Mouse (Mus musculus): ENCODE data around the gene AC124502.3. TPM values are rescaled to one million over a fixed set of nuclear protein-coding genes. Genes with fewer than 3 reads are reported as not detected.
A peak's percentile ranks its signal among the peaks of the same experiment; 100 is the strongest.

The AC124502.3 gene
- polyA plus RNA-seq, 1 experiment = 2.8 TPM

DNA sequence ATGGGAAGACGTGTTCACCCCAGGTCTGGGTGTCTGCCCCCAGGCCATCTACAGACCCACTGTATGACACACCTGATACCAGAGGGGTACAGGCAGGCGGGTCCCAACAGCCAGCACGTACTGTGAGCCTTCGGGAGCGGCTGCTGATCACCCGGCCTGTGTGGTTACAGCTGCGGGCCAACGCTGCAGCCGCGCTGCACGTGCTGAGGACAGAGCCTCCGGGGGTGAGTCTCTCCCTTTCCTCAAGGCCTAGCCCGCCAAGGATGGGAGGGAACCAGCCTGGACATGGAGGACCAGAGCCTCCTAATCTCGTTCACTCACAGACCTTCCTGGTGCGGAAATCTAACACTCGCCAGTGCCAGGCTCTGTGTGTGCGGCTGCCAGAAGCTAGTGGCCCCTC lies 12.3 kb downstream of the AC124502.3 start:
- TF ChIP-seq CTCF (IDR thresholded peaks at IDR 0.05; ENCODE audit: borderline replicate concordance, extremely low read depth, insufficient read depth, insufficient read length) = no peak
- no peak for TF ChIP-seq POLR2A (IDR thresholded peaks at IDR 0.05; ENCODE audit: borderline replicate concordance, extremely low read depth, insufficient read depth, insufficient read length, poor library complexity, severe bottlenecking)
- DNase-seq (ENCODE audit: low read depth) = no peak

DNA sequence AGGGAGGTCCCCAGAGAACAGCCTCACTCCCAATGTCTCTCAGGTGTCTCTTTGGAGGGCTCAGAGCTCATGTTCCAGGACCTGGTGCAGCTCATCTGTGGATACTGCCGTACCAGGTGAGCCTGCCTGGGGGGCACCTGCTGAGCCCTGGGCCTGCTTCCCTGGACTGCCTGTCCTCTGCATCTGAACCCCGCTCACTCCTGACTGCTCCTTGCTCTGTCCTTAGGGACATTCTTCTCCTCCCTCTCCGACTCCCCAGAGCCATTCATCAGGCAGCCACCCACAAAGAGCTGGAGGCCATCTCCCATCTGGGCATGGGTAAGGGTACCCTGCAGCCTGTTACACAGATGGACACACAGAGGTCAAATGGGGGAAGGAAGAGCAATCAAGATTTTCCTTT lies 12.8 kb downstream of the AC124502.3 start:
- no peak for DNase-seq (ENCODE audit: low read depth)
- TF ChIP-seq CTCF (IDR thresholded peaks at IDR 0.05; ENCODE audit: borderline replicate concordance, extremely low read depth, insufficient read depth, insufficient read length) = no peak
- no peak for TF ChIP-seq POLR2A (IDR thresholded peaks at IDR 0.05; ENCODE audit: borderline replicate concordance, extremely low read depth, insufficient read depth, insufficient read length, poor library complexity, severe bottlenecking)

DNA sequence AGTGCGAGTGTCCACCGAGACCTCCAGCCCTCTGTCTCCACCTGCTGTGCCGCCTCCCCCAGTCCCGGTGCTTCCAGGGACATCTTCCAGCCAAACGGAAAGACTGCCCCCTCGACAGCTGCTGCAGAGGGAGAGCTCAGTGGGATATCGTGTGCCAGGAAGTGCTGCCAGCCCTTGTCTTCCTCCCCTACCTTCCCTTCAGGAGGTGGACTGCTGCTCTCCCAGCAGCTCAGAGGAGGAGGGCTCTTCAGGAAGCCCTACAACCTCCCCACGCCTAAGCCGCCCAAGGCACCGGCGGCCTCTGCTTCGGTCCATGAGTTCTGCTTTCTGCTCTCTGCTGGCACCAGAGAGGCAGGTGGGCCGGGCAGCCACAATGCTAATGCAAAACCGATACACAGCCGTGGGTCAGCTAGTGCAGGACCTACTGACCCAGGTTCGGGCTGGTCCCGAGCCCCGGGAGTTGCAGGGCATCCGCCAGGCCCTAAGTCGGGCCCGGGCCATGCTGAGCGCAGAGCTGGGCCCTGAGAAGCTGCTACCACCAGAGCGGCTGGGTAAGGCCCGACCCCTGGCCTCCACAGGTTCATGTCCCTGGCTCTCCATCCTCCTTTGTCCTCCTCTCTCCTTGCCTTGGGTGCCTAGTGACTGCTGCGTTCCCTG lies 13.6 kb downstream of the AC124502.3 start:
- no peak for TF ChIP-seq POLR2A (IDR thresholded peaks at IDR 0.05; ENCODE audit: borderline replicate concordance, extremely low read depth, insufficient read depth, insufficient read length, poor library complexity, severe bottlenecking)
- TF ChIP-seq CTCF (IDR thresholded peaks at IDR 0.05; ENCODE audit: borderline replicate concordance, extremely low read depth, insufficient read depth, insufficient read length) = no peak
- no peak for DNase-seq (ENCODE audit: low read depth)

DNA sequence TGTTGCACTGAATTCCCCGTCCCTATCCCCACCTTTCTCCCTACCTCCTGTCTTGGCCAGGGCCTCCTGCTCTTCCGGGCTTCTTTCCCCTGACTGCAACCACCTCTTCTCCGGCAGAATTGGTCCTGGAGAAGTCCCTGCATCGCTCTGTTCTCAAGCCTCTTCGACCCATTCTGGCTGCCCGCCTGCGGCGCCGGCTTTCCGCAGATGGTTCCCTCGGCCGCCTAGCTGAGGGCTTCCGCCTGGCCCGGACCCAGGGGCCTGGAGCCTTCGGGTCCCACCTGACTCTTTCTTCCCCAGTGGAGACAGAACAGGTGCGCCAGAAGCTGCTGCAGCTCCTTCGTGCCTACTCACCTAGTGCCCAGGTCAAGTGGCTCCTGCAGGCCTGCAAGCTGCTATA lies 14.2 kb downstream of the AC124502.3 start:
- DNase-seq (ENCODE audit: low read depth) = no peak
- no peak for TF ChIP-seq CTCF (IDR thresholded peaks at IDR 0.05; ENCODE audit: borderline replicate concordance, extremely low read depth, insufficient read depth, insufficient read length)

DNA sequence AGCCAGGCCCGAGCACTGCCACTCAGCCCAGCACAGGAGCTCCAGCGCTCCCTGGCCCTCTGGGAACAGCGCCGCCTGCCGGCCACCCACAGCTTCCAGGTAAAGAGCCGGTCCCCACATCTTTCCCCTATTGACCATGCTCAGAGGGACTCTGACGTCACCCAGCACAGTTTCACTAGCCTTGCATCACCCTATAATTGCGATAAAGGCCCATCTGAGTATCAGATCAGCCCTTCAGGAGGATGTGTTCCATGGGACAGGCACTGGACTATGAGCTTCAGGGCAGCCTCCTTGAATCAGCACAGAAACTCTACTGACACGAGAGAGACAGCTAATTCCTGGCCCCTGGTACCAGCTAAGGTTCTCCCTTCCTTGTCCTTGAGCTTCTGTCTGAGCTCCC lies 15.2 kb downstream of the AC124502.3 start:
- peak; percentile 34 for DNase-seq (ENCODE audit: low read depth)
- TF ChIP-seq POLR2A (IDR thresholded peaks at IDR 0.05; ENCODE audit: borderline replicate concordance, extremely low read depth, insufficient read depth, insufficient read length, poor library complexity, severe bottlenecking) (no peak), CTCF (IDR thresholded peaks at IDR 0.05; ENCODE audit: borderline replicate concordance, extremely low read depth, insufficient read depth, insufficient read length) (peak; percentile 80)

DNA sequence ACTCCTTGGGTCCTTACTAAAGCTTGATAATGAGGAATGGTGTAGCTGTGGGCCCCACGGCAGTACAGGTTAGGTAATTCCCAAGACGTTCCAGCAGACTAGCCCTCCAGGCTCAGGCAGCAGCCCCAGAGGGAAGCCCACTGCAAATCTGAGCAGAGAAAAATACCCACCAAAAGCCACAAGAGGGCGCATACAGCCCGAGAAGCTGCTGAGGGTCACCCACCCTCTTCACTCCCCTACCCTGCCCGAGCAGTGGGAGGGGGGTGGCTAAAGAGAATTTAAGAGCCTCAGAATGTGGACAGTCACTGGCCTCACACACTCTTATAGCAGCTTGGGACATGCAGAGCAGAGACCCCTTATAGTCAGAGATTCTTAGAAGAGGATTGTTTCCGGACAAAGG lies 17.6 kb downstream of the AC124502.3 start:
- DNase-seq (ENCODE audit: low read depth) = peak; percentile 77
- peak; percentile 93 for TF ChIP-seq CTCF (IDR thresholded peaks at IDR 0.05; ENCODE audit: borderline replicate concordance, extremely low read depth, insufficient read depth, insufficient read length)
- no peak for TF ChIP-seq POLR2A (IDR thresholded peaks at IDR 0.05; ENCODE audit: borderline replicate concordance, extremely low read depth, insufficient read depth, insufficient read length, poor library complexity, severe bottlenecking)

DNA sequence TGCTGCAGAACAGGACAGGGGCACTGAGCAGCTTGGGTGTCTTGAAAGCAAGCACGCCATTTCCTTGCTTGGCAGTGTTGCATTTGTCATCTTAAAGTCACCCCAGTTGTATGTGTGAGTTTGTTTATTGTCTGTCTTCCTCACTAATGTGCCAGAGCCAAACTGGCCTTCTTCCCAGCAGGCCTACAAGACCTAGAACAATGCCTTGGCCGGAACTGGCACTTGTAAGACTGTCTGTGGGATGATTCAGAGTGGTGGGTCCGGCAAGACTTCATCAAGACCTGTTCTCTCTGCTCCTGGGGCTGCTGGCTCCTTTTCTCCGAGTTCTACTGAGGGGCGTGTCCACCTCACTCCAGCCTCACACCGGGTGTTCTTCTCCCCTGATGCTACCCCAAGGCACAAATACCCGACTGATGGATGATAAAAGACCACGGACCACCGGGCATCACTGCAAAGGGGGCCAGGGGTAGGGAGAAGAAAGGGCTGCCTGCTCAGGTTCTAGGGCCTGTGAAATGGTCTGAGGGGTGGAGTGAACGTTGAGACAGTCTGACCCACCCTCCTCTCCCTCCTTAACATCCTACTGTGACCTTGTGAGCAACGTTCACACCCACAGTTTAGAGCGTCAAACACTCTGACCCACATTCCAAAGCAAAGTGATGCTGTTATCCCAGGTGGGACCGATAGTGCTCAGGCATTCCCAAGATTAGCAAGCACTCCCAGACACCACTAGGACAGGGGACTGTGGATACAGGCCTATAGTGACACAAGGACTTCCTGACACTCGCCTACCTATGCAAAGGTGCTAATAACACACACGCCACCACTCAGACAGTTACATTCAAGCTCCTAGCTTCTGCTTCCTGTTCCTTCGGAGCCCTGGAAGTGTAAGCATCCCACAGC lies 19.4 kb downstream of the AC124502.3 start:
- TF ChIP-seq CTCF (IDR thresholded peaks at IDR 0.05; ENCODE audit: borderline replicate concordance, extremely low read depth, insufficient read depth, insufficient read length) (no peak), POLR2A (IDR thresholded peaks at IDR 0.05; ENCODE audit: borderline replicate concordance, extremely low read depth, insufficient read depth, insufficient read length, poor library complexity, severe bottlenecking) (no peak)
- no peak for DNase-seq (ENCODE audit: low read depth)

DNA sequence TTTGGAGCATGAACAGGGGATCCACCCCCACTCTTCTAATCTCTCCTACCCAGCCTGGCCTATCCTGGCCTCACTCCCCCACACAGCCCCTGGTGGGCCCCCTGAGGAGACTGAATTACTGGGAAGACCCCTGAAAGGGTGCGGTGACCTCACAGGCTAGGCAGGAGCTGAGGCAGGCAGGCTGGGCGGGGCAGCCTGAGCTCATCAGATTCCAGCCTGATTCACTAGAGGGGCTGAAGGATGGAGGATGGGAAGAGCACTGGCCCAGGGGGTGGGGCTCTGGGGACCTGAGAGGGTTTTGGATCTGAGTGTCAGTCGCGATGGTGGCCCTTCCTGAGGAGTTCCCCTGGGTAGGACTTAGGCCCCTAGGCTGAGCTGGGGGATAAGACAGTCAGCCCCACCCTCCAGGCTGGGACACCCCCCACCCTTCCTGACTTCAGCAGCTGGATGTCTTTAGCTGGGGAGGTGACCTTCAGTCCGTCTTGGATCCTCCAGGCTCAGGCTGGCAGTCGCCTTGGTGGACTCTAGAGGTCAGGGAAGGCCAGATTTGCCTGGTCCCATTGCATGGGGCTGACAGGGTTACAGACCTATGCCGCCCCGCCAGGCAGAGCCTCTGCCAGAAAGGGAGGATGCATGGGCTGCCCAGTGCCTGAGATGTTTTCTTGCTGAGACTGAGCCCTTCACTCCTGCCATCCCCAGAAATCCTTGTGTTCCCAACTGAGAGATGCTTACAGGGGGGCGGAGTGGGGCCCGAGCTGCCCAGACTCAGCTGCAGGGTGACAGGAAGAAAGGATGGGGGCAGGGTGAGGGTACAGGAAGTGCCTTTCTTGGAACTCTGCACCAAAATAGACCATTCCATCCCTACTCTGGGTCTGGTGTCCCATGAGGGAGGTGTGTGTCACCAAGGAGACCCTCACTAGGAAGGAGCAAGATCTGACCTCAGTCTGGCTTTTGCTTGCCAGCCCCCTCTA lies 20.4 kb downstream of the AC124502.3 start:
- no peak for DNase-seq (ENCODE audit: low read depth)
- TF ChIP-seq CTCF (IDR thresholded peaks at IDR 0.05; ENCODE audit: borderline replicate concordance, extremely low read depth, insufficient read depth, insufficient read length) (no peak), POLR2A (IDR thresholded peaks at IDR 0.05; ENCODE audit: borderline replicate concordance, extremely low read depth, insufficient read depth, insufficient read length, poor library complexity, severe bottlenecking) (no peak)

DNA sequence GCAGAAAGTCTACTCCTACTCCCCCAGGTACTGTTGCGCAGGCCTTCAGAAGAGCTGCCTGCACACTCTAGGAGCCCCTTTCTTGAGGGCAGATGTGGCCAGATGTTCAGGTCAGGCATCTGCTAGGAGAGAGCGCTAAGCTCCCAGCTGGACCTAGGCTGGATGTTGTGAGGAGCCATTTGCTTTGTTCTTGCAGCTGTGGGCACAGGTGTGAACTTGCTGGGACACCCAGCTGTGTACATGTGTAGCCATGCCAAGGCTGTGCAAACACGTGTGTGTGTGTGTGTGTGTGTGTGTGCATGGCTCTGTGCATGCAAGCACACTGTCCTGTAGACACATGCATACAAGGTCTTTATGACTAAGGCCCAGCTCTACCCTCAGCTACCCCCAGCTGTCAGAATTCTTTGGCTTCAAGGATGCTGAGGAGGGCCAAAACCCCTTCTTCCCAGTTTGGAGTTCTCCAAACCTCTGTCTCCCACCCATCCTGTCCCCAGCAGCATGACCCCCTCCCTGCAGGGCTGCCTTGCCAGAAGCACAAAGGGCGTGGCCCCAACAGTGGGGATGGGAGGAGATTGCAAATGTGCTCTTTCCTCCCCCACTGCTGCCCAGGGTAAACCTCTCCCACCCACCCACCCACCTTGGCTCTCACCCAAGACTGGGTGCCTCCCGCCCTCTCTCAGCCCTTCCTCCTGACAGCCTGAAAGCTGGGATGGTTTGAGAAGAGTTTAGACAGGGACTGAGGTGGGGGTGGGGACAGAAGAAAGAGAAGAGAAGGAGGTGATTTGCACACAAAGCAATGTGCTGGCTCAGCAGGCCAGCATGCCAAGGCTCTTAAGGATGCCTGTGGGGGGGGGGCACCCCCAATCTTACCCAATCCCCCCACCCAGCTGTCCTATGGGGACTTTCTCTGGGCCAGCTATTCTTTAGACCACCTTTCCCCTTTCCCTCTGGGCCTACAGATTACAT lies 22.0 kb downstream of the AC124502.3 start:
- TF ChIP-seq POLR2A (IDR thresholded peaks at IDR 0.05; ENCODE audit: borderline replicate concordance, extremely low read depth, insufficient read depth, insufficient read length, poor library complexity, severe bottlenecking) = no peak
- TF ChIP-seq CTCF (IDR thresholded peaks at IDR 0.05; ENCODE audit: borderline replicate concordance, extremely low read depth, insufficient read depth, insufficient read length) = no peak
- DNase-seq (ENCODE audit: low read depth) = no peak

DNA sequence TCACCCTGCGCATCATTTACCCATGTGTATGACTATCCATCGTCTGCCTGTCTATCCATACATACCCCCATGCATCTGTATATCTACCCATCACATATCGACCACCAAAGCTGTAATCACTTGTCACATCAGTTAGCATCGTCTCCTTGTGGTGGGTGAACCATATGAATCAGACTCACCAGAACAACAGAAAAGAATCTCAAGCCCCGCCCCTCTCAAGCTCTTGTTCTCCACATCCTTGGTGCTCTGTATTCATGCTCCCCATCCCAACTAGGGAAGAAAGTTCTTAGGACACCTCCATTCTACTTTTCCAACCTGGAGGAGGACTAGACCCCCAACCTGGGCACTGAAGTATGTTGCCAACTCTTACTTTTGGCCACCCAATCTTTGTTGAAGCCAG lies 23.4 kb downstream of the AC124502.3 start:
- DNase-seq (ENCODE audit: low read depth) = no peak
- TF ChIP-seq POLR2A (IDR thresholded peaks at IDR 0.05; ENCODE audit: borderline replicate concordance, extremely low read depth, insufficient read depth, insufficient read length, poor library complexity, severe bottlenecking) (no peak), CTCF (IDR thresholded peaks at IDR 0.05; ENCODE audit: borderline replicate concordance, extremely low read depth, insufficient read depth, insufficient read length) (no peak)

Data from brain, embryonic 14.5 days (tissue).